Mouse (Mus musculus) mesoderm, embryonic 11.5 days (tissue): ENCODE results near the gene Zhx3.
A peak's percentile ranks its signal among the peaks of the same experiment; 100 is the strongest.

ENCODE experiments used
- DNase-seq: peaks from one replicate; pipeline ENCODE4 v3.0.0-alpha.2; 2012; ENCODE audit warnings: low read depth, low spot score

Zhx3 gene

GRCm38 (mm10) chr2:160872890-160873382, at the start of gene Zhx3:
Zhx3 (minus strand) TSS chr2:160872998.
- DNase-seq = peak; percentile 97

- DNase-seq = no peak
These were observed 48.5 kb upstream of the Zhx3 start for GRCm38 (mm10) chr2:160921285-160921684.

DNA sequence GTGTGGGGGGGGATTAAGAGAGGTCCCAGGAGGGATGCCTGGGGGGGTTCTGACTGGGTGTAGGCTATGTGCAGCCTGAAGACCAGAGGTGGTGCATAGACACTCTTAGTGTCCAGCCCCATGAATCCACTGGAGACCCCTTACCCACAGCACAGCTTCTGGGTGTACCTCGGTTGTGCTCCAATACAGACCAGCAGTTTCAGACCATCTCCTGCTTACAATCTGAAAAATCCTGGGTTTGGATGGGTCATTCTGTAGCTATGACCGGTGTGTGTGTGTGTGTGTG, 46.1 kb upstream of the Zhx3 start:
- no peak for DNase-seq

- DNase-seq = no peak
These were observed 45.5 kb upstream of the Zhx3 start for GRCm38 (mm10) chr2:160918154-160918929.

DNA sequence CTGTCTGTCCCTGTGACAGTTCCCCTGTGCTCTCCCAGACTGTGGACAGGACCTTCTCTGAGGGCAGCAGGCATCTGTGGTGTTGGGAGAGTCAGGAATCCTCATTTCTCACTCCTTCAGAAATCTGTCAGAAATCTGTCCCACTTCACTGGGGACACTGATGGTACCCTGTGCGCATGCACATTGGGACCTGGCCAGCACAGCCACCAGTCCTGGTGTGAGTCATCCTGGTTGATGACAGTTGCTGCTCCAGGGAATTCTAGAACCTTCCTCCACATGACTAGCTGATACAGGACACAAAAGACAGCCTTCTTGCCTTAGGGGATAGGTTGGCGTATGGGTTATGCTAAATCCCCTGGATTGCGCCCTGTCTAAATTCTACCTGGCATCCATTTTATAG, 44.5 kb upstream of the Zhx3 start:
- DNase-seq = no peak

GRCm38 (mm10) chr2:160916714-160917113, 43.9 kb upstream of the Zhx3 start:
- no peak for DNase-seq

GRCm38 (mm10) chr2:160915821-160916610, 43.2 kb upstream of the Zhx3 start:
- DNase-seq = no peak

DNA sequence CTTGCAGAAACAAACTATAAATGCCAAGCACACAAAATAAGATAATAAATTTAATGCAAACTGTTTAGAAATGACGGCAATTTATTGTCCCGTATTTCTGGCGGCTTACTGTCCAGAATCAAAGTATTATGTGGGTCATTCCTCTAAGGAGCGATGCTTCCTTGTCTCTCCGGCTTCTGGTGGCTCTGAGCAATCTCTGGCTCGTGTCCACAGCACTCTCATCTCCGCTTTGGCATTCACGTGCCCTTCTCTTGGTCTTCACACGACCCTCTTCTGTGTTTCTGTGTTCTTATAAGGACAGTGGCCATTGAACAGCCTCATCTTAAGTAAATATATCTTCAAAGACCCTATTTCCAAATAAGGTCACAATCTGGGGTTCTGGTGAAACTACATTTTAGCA, 41.9 kb upstream of the Zhx3 start:
- no peak for DNase-seq

- DNase-seq = peak; percentile 45
These were observed 39.5 kb upstream of the Zhx3 start, which contains the start of gene Emilin3 for GRCm38 (mm10) chr2:160912231-160912671. Emilin3 (minus strand) TSS chr2:160912328.

DNA sequence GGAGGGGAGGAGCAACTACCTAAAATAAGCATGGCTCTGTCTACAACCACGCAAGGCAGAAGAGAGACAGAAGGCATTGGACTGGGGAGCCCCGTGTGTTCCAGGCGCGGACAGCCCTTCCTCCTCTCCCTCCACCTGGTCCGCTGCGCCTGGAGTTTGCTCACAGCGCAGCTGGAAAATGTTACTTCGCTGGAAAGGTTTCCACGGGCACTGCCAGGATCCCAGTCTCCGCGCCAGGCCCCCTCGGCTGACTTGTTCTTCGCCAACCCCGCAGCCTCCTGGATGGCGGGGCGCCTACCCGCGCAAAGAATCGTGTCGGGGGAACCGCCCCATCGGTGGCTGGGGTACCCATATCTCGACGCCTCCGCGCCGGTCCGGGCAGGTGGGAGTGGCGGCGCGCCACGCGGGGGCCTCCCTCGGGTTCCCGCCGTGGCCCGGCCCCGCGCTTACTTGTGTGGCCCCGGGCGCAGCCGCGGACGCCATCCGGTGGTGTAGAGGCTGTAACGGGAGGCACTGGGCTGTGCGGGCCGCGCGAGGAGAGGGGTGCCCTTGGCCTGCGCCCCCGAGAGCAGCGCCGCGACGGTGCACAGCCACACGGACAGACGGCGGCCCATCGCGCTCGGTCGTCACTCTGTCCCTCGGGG, 38.9 kb upstream of the Zhx3 start:
- DNase-seq = no peak

DNA sequence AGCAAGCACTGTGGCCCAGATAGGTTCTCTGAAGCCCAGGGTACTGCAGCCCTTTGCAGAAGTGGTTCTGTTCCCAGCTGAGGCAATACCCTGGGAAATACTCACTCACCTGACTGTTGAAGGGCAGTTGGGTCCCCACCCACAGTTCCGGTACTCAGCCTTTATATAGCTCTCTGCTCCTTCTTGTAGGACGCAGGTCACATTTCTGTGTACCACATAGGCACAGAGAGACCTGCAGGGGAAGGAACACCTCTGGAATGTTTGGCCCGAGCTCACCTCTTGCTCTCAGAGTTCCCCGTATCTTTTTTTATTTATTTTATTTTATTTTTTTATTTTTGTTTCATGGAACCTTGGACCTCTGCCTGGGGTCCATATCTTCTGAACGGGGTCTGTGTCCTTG, 37.8 kb upstream of the Zhx3 start:
- DNase-seq = no peak

- DNase-seq = no peak
These were observed 35.8 kb upstream of the Zhx3 start for GRCm38 (mm10) chr2:160908607-160909006.

- no peak for DNase-seq
These were observed 33.3 kb upstream of the Zhx3 start for GRCm38 (mm10) chr2:160906101-160906500.

- no peak for DNase-seq
These were observed 32.5 kb upstream of the Zhx3 start for GRCm38 (mm10) chr2:160905301-160905700.

GRCm38 (mm10) chr2:160901656-160902412, 29.0 kb upstream of the Zhx3 start:
- no peak for DNase-seq

GRCm38 (mm10) chr2:160891697-160892096, 18.9 kb upstream of the Zhx3 start:
- no peak for DNase-seq

- no peak for DNase-seq
These were observed 18.2 kb upstream of the Zhx3 start for GRCm38 (mm10) chr2:160891045-160891444.

GRCm38 (mm10) chr2:160887859-160888258, 15.1 kb upstream of the Zhx3 start:
- no peak for DNase-seq

DNA sequence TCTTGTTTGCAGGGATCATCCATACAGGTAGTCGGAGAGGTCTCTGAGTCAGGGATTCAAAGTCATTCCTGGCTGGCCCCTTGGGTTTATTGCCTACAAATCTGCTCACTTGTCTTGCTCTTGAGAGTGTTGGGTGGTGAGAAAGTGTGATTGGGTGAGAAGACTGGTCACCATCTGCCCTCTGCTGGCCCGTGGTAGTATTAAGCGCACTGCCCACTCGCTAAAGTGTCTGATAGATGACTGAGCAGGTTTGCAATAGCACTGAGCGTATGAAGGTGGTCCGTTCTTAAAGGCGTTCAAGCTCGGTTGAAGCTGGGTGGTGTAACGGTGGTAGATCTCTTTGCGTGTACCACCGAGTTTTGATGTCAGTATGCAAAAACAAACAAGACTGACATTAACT, 14.5 kb upstream of the Zhx3 start:
- peak; percentile 87 for DNase-seq

DNA sequence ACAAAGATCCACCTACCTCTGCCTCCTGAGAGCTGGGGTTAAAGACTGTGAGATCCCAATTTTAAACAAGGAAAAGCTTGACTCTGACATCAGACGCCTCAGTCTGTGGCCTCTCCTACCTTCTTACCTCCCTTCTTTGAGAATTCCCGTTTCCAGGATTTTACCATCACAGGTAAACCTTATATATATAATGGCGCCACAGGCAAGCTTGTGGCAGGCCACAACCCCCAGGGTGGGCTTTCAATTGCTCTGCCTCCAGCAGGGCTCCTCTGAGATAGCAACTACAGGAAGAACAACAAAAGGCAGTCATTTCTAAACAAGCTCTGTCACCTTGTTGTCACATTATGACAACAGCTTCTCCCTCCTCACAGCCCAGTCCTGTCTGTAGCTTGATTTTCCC, 13.4 kb upstream of the Zhx3 start:
- DNase-seq = no peak

GRCm38 (mm10) chr2:160884830-160885229, 12.0 kb upstream of the Zhx3 start:
- peak; percentile 76 for DNase-seq

GRCm38 (mm10) chr2:160883912-160884311, 11.1 kb upstream of the Zhx3 start:
- DNase-seq = no peak
